Mouse (Mus musculus) left cerebral cortex, adult 2 months (tissue): ENCODE measurements at regions not wholly inside any gene's neighbourhood (a gene's known extent, or its start where the extent isn't known, plus 50 kb on each side); places are given as distances from the start of the nearest gene placed in this dataset.

ENCODE experiments used
- DNase-seq, 2 experiments: peaks; one replicate each; pipeline ENCODE4 v3.0.0; 2021 to 2022; ENCODE audit warnings: low spot score in 2 of 2, mixed read lengths in 1 of 2; ENCODE audit errors: extremely low spot score in 1 of 2
- H3K27ac ChIP-seq: fragments of 200-600 bp; 2 replicates; pipeline ENCODE4 v1.8.1; 2022
- H3K4me3 ChIP-seq: fragments of 200-600 bp; 2 replicates; pipeline ENCODE4 v1.8.1; 2022
- CTCF ChIP-seq: fragments of 200-600 bp; IDR thresholded peaks from 2 replicates; pipeline ENCODE4 v1.8.1; 2022; ENCODE audit warnings: antibody characterized with exemption, mild to moderate bottlenecking, moderate library complexity
- intact Hi-C: fragments of 180-260 bp; cut with DNase I; formaldehyde crosslinking; loops from one replicate; pipeline ENCODE4 v1.15.1; 2025

DNA sequence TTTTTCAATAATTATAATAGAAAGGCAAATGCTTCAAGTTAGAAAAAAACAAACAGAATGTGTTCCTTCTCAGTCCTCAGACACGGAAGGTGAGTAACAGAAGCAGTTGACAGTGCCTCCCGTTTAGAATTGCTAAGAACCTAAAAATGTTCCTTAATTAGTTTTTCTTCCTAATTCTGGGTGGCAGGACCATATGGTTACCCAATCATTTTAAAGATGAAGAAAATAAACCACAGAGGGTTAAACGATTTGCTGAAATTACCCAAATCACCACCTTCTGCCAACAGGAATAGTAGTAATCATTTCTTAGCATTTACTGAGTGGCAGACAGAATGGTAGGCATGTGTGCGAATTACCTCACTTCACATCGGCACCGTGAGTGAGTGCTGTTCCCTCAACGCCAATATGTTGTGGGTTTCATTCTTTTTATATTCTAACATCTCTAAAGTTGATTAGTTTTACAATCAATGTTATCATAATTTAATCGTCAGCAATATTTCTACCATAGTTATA lies 119.7 kb upstream of the Gm6657 start:
- DNase-seq, result no peak
- intact Hi-C loops, result no loop called here
- Histone ChIP-seq H3K27ac (no peak overlapping the region), H3K4me3 (no peak overlapping the region)
- no peak for TF ChIP-seq CTCF

DNA sequence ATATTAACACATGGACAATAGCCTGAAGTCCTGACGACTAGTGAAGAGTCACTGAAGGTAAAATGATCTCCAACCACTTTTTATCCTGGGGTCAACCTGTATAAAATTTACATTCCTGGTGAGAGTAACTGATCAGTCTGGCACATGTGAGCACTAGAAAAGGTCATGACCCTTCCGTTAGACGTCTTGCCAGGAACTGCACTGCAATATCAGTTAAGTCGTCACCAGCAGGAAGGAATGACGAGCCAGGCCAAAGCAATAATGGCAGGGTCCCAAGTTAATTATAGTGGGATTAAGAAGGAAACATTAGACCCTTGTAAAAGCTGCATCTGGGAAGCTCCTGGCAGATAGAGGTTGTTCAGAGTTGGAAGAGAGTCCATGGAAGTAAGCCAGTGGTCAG lies 116.8 kb upstream of the Gm6657 start:
- intact Hi-C loops, result no loop called here
- no peak for TF ChIP-seq CTCF
- H3K4me3 ChIP-seq, result no peak overlapping the region
- DNase-seq, result no peak
- H3K27ac ChIP-seq, result no peak overlapping the region

DNA sequence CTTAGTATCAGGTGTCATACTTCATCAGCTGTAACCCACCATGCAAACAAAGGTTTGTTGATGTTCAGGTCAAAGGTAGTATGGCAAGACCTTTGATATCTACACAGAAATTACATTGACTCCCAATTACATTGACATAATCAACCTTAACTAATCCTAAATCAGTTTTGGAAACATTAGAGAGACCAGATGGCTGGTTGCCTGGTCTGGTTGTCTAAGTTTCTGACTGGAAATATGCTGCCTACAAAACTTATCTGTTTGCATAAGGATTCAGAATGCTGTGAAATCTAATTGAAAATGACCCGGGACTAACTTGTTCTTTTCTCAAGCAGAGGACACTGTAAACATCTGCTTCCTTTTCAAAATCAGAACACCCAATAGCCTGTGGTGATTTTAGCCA lies 111.9 kb upstream of the Gm6657 start:
- intact Hi-C loops, result loop anchor here (10.0 kb wide), 1 partner anchor 297 kb away; no protein-coding TSS in a partner anchor
- no peak for TF ChIP-seq CTCF
- Histone ChIP-seq H3K27ac (no peak overlapping the region), H3K4me3 (no peak overlapping the region)
- DNase-seq, result no peak

DNA sequence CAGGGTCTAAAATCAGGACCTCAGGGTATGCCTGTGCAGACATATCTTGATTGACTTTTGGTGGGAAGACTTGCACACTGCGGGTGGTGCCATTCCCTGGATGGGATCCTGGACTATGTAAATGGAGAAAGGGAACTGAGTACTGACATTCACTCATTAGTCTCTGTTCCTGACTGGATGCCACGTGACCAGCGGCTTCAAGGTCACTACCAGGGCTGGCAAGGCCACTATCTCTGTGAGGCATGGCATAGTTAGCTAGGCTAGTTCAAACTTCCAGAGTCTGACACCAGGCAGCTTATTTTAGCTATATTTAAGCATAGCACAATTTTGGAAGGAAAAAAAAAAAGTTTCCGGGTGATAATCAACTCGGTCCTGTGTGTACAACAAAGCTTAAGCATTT lies 108.0 kb upstream of the Gm6657 start:
- intact Hi-C loops, result loop anchor here (5.0 to 10.0 kb wide), 2 partner anchors 301 to 844 kb away; no protein-coding TSS in a partner anchor

DNA sequence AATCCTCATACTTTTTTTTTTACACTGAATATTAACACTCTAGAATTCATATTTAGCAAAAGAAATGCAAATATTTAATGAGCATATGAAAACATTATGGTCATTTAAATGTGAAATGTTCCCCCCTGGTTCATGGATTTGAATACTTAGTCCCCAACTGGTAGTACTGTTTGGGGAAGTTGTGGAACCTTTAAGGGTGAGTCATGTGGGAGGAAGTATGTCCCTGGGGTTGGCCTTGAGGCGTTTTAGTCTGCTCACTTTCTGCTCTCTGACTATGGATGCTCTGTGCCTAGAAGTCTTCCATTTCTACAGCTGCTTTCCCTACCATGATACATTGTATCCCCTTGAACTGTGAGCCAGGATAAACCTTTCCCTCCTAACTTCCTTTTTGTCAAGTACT lies 106.1 kb upstream of the Gm6657 start:
- no peak for DNase-seq
- TF ChIP-seq CTCF, result no peak
- no peak overlapping the region for H3K4me3 ChIP-seq
- no peak overlapping the region for H3K27ac ChIP-seq
- intact Hi-C loops, result loop anchor here (2.0 to 10.0 kb wide), 3 partner anchors 31 to 846 kb away; no protein-coding TSS in a partner anchor

More for the DNA sequence above, 108.0 kb upstream of the Gm6657 start:
- Histone ChIP-seq H3K27ac (no peak overlapping the region), H3K4me3 (no peak overlapping the region)
- no peak for DNase-seq
- TF ChIP-seq CTCF, result no peak

GRCm38 (mm10) chr12:78094471-78094870 lies 99.6 kb upstream of the Gm6657 start:
- no peak overlapping the region for H3K4me3 ChIP-seq
- no peak overlapping the region for H3K27ac ChIP-seq
- TF ChIP-seq CTCF, result no peak
- intact Hi-C loops, result loop anchor here (5.0 to 10.0 kb wide), 2 partner anchors 230 to 1087 kb away; no protein-coding TSS in a partner anchor
- DNase-seq, result no peak

- H3K27ac ChIP-seq, result no peak overlapping the region
- no peak overlapping the region for H3K4me3 ChIP-seq
- DNase-seq, result no peak
- TF ChIP-seq CTCF, result no peak
- intact Hi-C loops, result loop anchor here (10.0 kb wide), 1 partner anchor 231 kb away; no protein-coding TSS in a partner anchor
These were observed 98.7 kb upstream of the Gm6657 start for GRCm38 (mm10) chr12:78095352-78095751.

- no peak overlapping the region for H3K27ac ChIP-seq
- DNase-seq, result no peak
- intact Hi-C loops, result loop anchor here (10.0 kb wide), 1 partner anchor 231 kb away; no protein-coding TSS in a partner anchor
- no peak for TF ChIP-seq CTCF
- no peak overlapping the region for H3K4me3 ChIP-seq
These were observed 98.1 kb upstream of the Gm6657 start for GRCm38 (mm10) chr12:78095916-78096315.

- Histone ChIP-seq H3K4me3 (no peak overlapping the region), H3K27ac (no peak overlapping the region)
- DNase-seq, result no peak
- no peak for TF ChIP-seq CTCF
- intact Hi-C loops, result loop anchor here (10.0 kb wide), 1 partner anchor 232 kb away; no protein-coding TSS in a partner anchor
These were observed 96.9 kb upstream of the Gm6657 start for GRCm38 (mm10) chr12:78097119-78097518.

- intact Hi-C loops, result loop anchor here (2.0 to 10.0 kb wide), 2 partner anchors 95 to 233 kb away; no protein-coding TSS in a partner anchor
- peak; percentile 33; the same call in 1 of the 2 replicates for TF ChIP-seq CTCF
- H3K4me3 ChIP-seq, result no peak overlapping the region
- no peak for DNase-seq
- H3K27ac ChIP-seq, result no peak overlapping the region
These were observed 96.3 kb upstream of the Gm6657 start for GRCm38 (mm10) chr12:78097692-78098091.

DNA sequence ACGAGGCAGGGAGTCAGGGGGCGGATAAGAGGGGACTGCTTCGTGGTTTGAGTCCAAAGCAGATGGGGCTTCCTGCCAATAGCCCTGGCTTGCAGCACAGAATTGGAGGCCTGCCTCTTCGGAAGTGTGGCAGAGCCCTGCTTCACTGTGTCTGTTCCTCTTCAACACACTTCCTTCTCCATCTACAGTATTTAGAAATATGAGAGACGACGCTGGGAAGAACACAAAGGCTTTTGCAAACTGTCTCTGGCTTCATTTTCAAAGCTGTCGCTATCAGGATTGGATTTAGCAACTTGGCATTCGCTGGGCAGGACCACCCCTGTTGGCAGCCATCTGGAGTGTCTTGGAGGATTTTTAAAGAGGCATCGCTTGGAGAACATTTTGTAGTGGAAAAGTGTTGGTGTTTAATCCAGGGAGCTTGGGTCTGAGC lies 95.3 kb upstream of the Gm6657 start:
- peak overlapping the region; percentile 2; the same call in 1 of the 2 replicates for H3K27ac ChIP-seq
- intact Hi-C loops, result loop anchor here (1.0 to 10.0 kb wide), 3 partner anchors 96 to 234 kb away; partner anchors contain the start of gene Gphn
- no peak overlapping the region for H3K4me3 ChIP-seq
- DNase-seq, result peak; percentile 52 to 73
- no peak for TF ChIP-seq CTCF

GRCm38 (mm10) chr12:78099761-78100160 lies 94.3 kb upstream of the Gm6657 start:
- Histone ChIP-seq H3K4me3 (no peak overlapping the region), H3K27ac (no peak overlapping the region)
- TF ChIP-seq CTCF, result no peak
- peak; percentile 19 to 23 for DNase-seq
- intact Hi-C loops, result loop anchor here (1.0 to 10.0 kb wide), 3 partner anchors 97 to 235 kb away; partner anchors contain the start of gene Gphn

- Histone ChIP-seq H3K4me3 (no peak overlapping the region), H3K27ac (no peak overlapping the region)
- TF ChIP-seq CTCF, result no peak
- DNase-seq, result no peak
- intact Hi-C loops, result no loop called here
These were observed 93.3 kb upstream of the Gm6657 start for GRCm38 (mm10) chr12:78100756-78101155.
